Mouse (Mus musculus): ENCODE results near the gene Trpm1.

Gene Trpm1

GRCm38 (mm10) chr7:64289416-64289815 lies 135.8 kb downstream of the Trpm1 start:
- no peak for DNase-seq (ENCODE audit: low spot score in 2 of 2)

- no peak for DNase-seq (ENCODE audit: low spot score in 2 of 2)
These were observed 136.8 kb downstream of the Trpm1 start for GRCm38 (mm10) chr7:64290431-64290830.

- DNase-seq (ENCODE audit: low spot score in 2 of 2) = no peak
These were observed 138.1 kb downstream of the Trpm1 start for GRCm38 (mm10) chr7:64291722-64292121.

- peak; percentile 44 to 49 for DNase-seq (ENCODE audit: low spot score in 2 of 2)
These were observed 142.8 kb downstream of the Trpm1 start for GRCm38 (mm10) chr7:64296286-64297010.

GRCm38 (mm10) chr7:64310241-64310640 lies 156.6 kb downstream of the Trpm1 start:
- DNase-seq (ENCODE audit: low spot score in 2 of 2) = no peak

- DNase-seq (ENCODE audit: low spot score in 2 of 2) = no peak
These were observed 157.1 kb downstream of the Trpm1 start for GRCm38 (mm10) chr7:64310756-64311155.

- DNase-seq (ENCODE audit: low spot score in 2 of 2) = no peak
These were observed 159.2 kb downstream of the Trpm1 start for GRCm38 (mm10) chr7:64312811-64313210.

Data from right cerebral cortex, postnatal 10 days (tissue).